Mouse (Mus musculus) adrenal gland, postnatal 14 days (tissue): ENCODE measurements at regions not wholly inside any gene's neighbourhood (a gene's known extent, or its start where the extent isn't known, plus 50 kb on each side); places are given as distances from the start of the nearest gene placed in this dataset.

ENCODE experiments used
- DNase-seq: peaks from one replicate; pipeline ENCODE4 v3.0.0; 2021; ENCODE audit warnings: mixed read lengths

DNA sequence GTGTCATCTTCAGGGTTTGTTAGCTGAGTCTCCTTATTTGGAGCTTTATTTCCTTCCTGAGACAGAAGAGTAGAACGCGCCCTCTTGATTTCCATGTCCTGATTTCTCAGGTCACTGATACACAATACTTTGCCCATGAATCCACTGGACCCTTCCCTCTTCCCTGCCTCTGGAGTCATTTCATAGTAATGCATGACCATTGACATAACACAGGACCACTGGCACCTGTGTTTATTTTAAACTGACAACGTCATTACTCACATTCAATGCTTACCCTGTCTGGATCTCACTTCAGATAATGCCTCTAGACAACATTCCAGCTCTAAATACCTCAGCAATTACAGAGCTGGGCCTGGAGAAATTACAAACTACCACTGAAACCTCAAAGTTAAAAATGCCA is 56.8 kb upstream of the Ptgs2 start:
- DNase-seq, result no peak

DNA sequence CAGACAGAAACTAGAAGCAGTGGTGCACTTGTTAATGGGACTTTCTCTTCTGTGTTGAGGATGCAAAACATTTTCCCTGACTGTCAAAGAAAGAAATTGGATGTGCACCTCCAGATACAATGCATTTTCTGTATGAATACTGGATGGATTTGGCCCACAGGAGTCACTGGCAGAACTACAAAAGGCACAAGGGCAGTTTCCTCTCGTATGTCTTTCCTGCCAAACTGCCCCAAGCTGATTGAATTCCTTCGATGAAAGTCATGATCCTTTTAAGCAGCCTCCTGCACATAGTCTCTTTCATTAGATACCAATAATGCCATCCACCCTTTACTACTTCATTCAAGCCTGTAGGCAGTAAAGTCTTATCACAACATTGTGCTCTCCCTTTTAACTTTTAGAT is 58.2 kb upstream of the Ptgs2 start:
- no peak for DNase-seq

DNA sequence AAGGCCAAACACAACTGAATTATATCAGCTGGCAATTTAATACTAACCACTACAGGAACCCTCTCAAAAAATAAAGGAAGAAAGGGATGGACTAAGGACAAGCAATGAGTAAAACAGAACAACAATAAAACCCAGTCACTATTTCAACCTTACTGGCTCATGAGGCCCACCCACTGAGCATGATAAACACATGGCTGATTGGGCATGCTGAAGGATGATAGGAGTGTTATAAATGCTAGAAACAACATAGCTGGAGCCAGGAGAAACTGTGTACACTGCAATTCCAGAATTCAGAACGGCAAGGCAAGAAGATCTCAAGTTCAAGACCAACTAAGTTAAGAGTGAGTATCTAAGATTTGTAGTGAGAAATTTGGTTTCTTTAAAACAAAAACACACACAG is 66.1 kb upstream of the Ptgs2 start:
- no peak for DNase-seq

DNA sequence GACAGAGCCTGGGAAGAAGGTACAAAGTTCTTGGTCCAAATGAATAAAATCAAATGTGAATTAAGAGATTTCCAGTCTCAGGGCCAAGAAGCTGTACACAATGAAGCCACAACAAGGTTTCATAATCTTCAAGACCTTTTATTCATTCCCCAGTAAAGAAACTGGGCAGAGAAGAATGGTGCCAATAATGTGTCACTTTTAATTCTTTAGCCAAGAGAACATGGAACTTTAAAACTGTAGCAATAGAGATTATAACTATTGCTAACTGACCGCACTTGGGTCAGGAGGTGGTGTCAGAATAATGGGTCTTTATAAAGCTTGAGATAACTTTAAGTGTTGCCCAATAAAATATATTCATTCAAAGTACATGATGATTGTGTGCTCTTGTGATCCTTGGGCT is 68.1 kb upstream of the Ptgs2 start:
- DNase-seq, result no peak

DNA sequence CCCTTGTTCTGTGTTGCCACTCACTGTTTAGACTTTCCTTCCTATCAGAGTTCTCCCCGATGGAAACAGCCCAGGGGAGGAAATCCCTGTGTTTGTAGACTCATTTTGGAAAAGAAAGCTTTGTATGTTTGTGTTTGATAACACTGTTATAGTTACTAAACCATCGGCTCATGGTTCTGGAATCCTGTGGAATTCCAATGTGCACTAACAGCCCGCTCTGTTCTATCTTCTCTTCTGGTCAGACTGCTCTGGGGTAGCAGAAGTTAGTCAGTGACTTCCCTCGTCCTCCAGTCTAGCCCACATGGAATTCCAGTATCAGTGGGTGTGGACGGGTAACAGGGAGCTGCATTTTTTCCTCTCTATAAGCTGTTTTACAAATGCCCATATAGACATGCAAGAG is 66.2 kb upstream of the Pla2g4a start:
- DNase-seq, result no peak

DNA sequence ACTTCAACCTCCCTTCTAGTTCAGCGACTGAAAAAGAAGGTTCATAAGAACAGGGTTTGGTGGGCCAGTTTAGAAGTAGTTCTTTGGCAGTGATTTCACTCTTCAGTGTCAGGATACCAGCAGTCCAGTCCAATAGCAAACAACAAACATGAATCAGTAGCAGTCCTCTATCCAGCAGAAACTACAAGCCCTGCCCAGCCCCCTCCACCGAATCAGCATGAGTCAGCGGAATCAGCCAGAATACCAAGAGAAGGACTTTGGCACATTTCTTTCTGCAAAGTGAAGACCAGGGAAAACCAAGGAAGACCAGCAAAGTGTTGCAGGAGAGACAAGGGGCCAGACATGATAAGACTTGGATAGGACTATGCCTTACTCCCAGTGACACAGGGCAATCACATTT is 65.1 kb upstream of the Pla2g4a start:
- DNase-seq, result peak; percentile 6

DNA sequence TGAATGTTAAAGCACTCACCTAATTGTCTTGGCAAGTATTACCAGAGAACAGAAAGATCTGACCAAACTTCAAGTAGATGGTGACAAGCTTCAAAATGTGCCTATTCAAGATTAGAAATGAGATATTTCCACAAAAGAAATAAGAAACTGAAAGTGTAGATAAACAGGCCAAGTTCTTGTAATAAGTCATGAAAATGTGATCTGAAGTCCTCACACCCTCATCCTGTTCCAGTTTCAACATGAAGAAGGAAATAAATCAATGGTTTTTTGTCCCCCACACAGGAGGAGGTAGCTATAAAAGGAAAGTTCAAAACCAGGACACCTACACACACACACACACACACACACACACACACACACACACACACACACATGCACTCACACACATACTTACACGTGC is 54.1 kb upstream of the Pla2g4a start:
- DNase-seq, result no peak

DNA sequence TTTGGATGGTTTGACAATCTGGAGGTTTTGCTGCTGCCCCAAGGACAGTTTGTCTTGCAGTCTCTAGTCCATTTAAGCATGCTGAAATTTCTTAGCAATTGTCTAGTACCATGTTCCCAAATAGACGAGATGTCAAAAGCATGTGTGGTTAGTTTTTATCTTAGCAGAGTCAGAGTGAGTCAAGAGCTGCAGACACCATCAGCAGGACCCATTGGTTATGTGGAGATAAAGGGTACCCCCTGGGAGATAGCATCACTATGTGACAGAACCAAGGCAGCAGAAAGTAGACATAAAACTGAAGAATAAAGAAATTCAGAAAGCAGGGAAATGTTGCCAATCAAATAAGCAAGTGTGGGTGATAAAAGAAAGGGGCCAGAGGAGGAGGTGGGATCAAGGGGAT is 51.4 kb upstream of the Pla2g4a start:
- DNase-seq, result no peak
